Mouse (Mus musculus): ENCODE measurements around the gene Abcg8.

DNA sequence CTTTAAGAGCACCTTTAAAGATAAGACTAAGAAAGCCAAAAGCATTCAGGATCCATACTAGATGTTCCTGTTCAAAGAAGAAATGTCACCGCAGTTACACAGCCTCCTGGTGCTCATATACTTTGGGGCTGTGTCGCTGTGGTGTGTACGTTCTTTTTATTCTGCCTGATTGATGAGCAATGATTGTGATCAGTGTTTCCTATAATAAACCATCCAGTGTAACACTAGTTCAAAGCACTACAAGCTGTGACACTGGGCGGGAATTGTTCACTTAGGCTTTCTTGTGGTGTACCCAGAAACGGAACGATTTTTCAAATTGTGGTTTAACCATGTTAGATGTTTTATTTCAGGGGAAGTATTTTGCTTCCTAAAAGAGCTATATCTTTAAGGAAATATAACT lies 44.3 kb upstream of the Abcg8 start:
- TF ChIP-seq CTCF (IDR thresholded peaks at IDR 0.05; ENCODE audit: low read depth) = no peak
- TF ChIP-seq EP300 (optimal IDR thresholded peaks at IDR 0.05) = no peak

Measured in stomach, postnatal 0 days (tissue).